Mouse (Mus musculus) kidney, adult 2 months (tissue): ENCODE data around the gene Spata2. TPM values are rescaled to one million over a fixed set of nuclear protein-coding genes. Genes with fewer than 3 reads are reported as not detected.

Experiments
- DNase-seq: peaks from one replicate; pipeline ENCODE4 v3.0.0; 2021
- H3K27ac ChIP-seq: fragments of 200-500 bp; 2 replicates; pipeline ENCODE4 v1.5.1; 2012; ENCODE audit warnings: low read depth, low read length, control low read depth, inconsistent platforms; ENCODE audit not compliant: insufficient read depth
- H3K27me3 ChIP-seq: fragments of 200-500 bp; replicated peaks from 2 replicates; pipeline ENCODE4 v1.6.1; 2012; ENCODE audit warnings: mild to moderate bottlenecking, moderate library complexity, low read length, inconsistent platforms; ENCODE audit not compliant: control insufficient read depth, insufficient read depth
- H3K36me3 ChIP-seq: fragments of 200-500 bp; 2 replicates; pipeline ENCODE4 v1.6.1; 2012; ENCODE audit warnings: mild to moderate bottlenecking, moderate library complexity, low read length, inconsistent platforms; ENCODE audit not compliant: control insufficient read depth, insufficient read depth
- H3K4me1 ChIP-seq: fragments of 200-500 bp; 2 replicates; pipeline ENCODE4 v1.6.1; 2011; ENCODE audit warnings: low read length; ENCODE audit not compliant: control insufficient read depth, insufficient read depth
- H3K4me3 ChIP-seq: fragments of 200-500 bp; 2 replicates; pipeline ENCODE4 v1.5.1; 2011; ENCODE audit warnings: mild to moderate bottlenecking, low read depth, low read length, control low read depth; ENCODE audit not compliant: insufficient read depth
- CTCF ChIP-seq: fragments of 200-500 bp; conservative IDR thresholded peaks from 2 replicates; pipeline ENCODE4 v1.5.1; 2011; ENCODE audit warnings: low read depth, mild to moderate bottlenecking, control low read depth, low read length, moderate library complexity, mixed read lengths; ENCODE audit not compliant: insufficient read depth, insufficient read length
- POLR2A ChIP-seq: fragments of 200-500 bp; IDR thresholded peaks from one replicate; pipeline ENCODE4 v1.6.1; 2011; ENCODE audit warnings: low read depth, low read length, control low read depth
- WGBS: fragments of 180-500 bp; shearing (Covaris S2); methylation state at CpG from one replicate; pipeline ENCODE4 v1.1.7; 2018; 5-methylcytosine and 5-hydroxymethylcytosine counted together
- polyA plus RNA-seq: library from polyadenylated mRNA; depleted of rRNA; stranded (reverse); fragments of >200 nt; gene quantifications from 2 replicates; pipeline ENCODE4 v1.2.3, GENCODE M21; 2012

Spata2 gene
- polyA plus RNA-seq, 1 experiment: 26.5 TPM

GRCm38 (mm10) chr2:167502554-167503252, 10.0 kb upstream of the Spata2 start:
- Histone ChIP-seq H3K4me1 (peaks cover 14% of the 10 kb centered on the region; the same call in 1 of the 2 replicates), H3K27me3 (no peaks in the 10 kb centered on the region), H3K27ac (peak overlapping the region; percentile 94), H3K36me3 (no peaks in the 10 kb centered on the region), H3K4me3 (peak overlapping the region; percentile 89)
- WGBS: 39% methylated on average over 13 of the region's 13 CpGs
- no peak for DNase-seq
- TF ChIP-seq POLR2A (no peak), CTCF (no peak)

DNA sequence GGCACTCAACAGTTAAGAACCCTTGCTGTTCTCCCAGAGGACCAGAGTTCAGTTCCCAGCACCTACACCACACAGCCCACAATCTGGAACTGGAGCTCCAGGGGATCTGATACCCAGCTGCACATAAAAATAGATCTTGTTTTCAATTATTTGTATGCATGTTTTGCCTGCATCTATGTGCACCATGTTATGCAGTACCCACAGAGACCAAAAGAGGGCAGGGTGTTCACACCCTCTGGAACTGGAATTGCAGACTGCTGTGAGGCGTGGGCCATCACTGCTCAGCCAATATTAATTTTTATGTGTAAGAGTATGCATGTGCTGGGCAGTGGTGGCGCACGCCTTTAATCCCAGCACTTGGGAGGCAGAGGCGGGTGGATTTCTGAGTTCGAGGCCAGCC, 4.6 kb upstream of the Spata2 start:
- Histone ChIP-seq H3K27ac (no peak overlapping the region), H3K36me3 (no peaks in the 10 kb centered on the region), H3K27me3 (no peaks in the 10 kb centered on the region), H3K4me3 (no peak overlapping the region), H3K4me1 (0 out of 2 replicates have a peak, but pooled peaks cover 3% of the 10 kb centered on the region)
- WGBS: 79% methylated on average over 5 of the region's 5 CpGs
- peak; percentile 70 for DNase-seq
- no peak for TF ChIP-seq POLR2A
- TF ChIP-seq CTCF: peak; percentile 71

DNA sequence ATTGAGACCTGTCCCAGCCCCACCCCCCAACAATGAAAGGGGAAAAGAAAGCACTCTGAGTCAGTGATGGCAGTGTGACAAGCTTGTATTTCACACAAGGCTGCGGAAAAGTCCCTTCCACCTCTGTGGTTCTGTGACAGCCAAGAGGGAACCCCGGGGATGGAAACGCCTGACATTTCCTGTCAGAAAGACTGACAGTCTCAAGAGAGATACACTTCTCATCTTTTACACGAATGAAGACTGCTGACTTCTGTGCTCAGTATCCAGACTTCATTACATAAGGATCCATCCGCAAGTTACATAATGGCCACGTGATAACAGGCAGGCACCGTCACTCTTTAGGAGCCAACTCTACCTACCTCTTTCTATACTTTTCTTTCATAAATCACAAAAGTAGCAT, 3.8 kb upstream of the Spata2 start:
- peak; percentile 32 for DNase-seq
- TF ChIP-seq POLR2A (no peak), CTCF (no peak)
- 78% methylated on average over 7 of the region's 7 CpGs for WGBS

DNA sequence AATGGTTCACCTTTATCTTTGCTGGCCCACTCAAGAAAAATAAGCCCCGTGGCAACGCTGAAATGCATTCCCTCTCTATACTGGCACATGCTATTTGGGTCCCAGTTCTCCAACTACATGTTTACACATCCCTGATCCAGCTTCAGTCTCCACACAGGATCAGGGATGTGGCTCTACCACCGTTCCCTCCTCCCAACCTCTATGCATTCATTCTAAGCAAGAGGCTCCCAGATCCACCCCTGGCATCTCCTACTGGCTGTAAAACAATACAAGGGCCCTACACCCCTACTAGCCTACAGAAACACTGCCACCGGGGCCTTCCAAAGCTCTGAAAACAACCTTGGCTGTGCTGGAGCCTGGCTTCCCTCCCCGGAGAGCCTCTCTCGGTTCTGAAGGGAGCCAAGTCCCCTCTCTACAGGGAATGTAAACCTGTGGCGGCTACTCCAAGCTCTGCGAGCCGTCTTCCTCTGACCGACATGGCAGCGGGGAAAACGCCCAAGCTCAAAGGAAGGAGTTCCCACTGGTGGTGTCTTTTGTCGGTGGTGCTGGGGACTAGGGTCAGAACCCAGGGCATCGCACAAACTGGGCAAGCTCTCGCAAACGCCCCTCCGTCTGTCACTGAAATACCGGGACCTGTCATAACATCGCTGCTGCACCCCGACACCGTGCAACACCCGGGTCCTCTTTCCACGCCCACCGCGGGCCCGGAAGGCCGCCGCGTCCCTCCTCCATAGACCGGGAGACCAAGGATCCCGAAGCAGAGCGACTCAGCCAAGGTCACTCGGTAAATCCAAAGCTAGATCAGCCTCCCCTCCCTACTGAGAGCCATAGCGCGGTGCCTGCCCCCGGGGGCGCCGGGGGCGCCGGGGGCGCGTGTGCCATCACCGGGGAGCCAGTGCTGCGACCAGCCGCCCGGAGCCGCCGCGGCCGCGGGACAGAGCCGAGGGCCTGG, 654 bp downstream of the Spata2 start, which contains the start of gene Rnf114:
Rnf114 (plus strand) TSS at position 889 of the 952 bp plus-strand sequence.
- Histone ChIP-seq H3K36me3 (no peaks in the 10 kb centered on the region), H3K4me3 (peak within 1 kb of the TSS; percentile 60), H3K4me1 (peaks cover 19% of the 10 kb centered on the region), H3K27ac (peak within 1 kb of the TSS; percentile 93), H3K27me3 (no peaks in the 10 kb centered on the region)
- peak; percentile 42 for DNase-seq
- no peak for TF ChIP-seq CTCF
- no peak for TF ChIP-seq POLR2A
- WGBS: 3% methylated on average over 49 of the region's 52 CpGs

More for the DNA sequence above, 3.8 kb upstream of the Spata2 start:
- Histone ChIP-seq H3K36me3 (no peaks in the 10 kb centered on the region), H3K27ac (no peak overlapping the region), H3K4me3 (no peak overlapping the region), H3K27me3 (no peaks in the 10 kb centered on the region), H3K4me1 (peaks cover 6% of the 10 kb centered on the region; the same call in 1 of the 2 replicates)

DNA sequence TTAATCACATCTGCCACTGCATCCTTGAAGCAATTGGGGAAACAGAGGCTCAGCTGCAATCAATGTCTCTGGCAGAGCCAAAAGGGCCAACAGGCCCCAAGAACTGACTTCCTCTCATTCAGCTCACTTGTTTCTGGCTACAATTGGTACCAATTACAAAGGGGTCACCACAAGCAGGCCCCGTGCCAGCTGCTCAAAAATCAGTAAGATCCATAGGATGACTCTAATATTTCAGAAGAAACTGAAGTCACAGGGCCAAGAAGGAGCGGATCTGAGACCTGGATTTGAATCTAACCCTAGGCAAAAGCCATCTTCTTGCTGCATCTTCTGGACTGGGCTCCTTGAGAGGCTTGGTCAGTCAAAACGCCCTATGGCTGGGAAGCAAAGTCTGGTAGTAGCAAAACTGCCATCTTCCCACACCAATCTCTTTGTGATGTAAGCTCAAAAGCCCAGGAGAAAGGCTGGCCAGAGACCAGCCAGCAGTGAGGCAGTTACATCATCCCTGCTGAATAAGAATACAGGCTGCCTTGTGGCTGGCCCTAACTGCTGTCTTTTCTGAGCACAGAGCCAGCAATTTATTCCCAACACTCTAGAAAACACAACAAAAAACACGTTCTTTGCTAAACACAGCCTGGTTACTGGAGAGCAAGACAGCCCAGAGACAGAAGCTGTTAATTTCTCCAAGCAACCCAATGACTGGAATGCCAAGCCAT, 1.7 kb downstream of the Spata2 start:
- TF ChIP-seq POLR2A (no peak), CTCF (no peak)
- Histone ChIP-seq H3K27me3 (no peaks in the 10 kb centered on the region), H3K27ac (no peak overlapping the region), H3K36me3 (no peaks in the 10 kb centered on the region), H3K4me1 (peaks cover 30% of the 10 kb centered on the region), H3K4me3 (no peak overlapping the region)
- DNase-seq: no peak
- WGBS: 65% methylated on average over 4 of the region's 4 CpGs

DNA sequence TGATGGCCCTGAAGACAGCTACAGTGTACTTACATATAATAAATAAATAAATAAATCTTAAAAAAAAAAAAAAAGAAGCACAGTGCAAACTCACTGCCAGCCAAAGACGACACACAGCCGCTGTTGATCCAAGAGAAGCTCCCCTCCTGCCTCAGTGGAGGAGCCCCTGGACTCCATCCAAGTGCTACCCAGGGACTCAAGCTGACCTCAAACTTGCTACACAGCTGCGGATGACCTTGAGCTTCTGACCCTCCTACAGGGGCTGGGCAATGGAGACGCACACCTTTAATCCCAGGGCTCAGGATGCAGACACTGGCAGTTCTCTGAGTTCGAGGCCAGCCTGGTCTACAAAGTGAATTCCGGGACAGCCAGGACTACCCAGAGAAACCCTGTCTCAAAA, 4.7 kb downstream of the Spata2 start:
- Histone ChIP-seq H3K36me3 (peaks cover 4% of the 10 kb centered on the region), H3K27ac (no peak overlapping the region), H3K4me1 (peaks cover 40% of the 10 kb centered on the region), H3K27me3 (no peaks in the 10 kb centered on the region), H3K4me3 (no peak overlapping the region)
- TF ChIP-seq POLR2A (no peak), CTCF (no peak)
- no peak for DNase-seq
- 60% methylated on average over 6 of the region's 6 CpGs for WGBS

- TF ChIP-seq POLR2A (no peak), CTCF (no peak)
- H3K27ac ChIP-seq: no peak overlapping the region
- H3K4me3 ChIP-seq: no peak overlapping the region
- H3K4me1 ChIP-seq: peaks cover 44% of the 10 kb centered on the region
- no peak for DNase-seq
- H3K27me3 ChIP-seq: no peaks in the 10 kb centered on the region
- 74% methylated on average over 6 of the region's 6 CpGs for WGBS
- H3K36me3 ChIP-seq: peaks cover 4% of the 10 kb centered on the region
These were observed 5.1 kb downstream of the Spata2 start for GRCm38 (mm10) chr2:167487551-167487950.
